Mouse (Mus musculus) spleen, postnatal 36 days (tissue): ENCODE measurements around the gene Btbd35f18.
"Not testable (repeated sequence)": the region's sequence is repeated elsewhere in the genome, so short reads cannot be mapped to it uniquely, and the experiment has no call there.

Experiments used
- DNase-seq, 2 experiments: peaks; one replicate each; pipeline ENCODE4 v3.0.0; 2022; ENCODE audit warnings: low spot score in 2 of 2, mixed read lengths in 1 of 2

Btbd35f18 gene

DNA sequence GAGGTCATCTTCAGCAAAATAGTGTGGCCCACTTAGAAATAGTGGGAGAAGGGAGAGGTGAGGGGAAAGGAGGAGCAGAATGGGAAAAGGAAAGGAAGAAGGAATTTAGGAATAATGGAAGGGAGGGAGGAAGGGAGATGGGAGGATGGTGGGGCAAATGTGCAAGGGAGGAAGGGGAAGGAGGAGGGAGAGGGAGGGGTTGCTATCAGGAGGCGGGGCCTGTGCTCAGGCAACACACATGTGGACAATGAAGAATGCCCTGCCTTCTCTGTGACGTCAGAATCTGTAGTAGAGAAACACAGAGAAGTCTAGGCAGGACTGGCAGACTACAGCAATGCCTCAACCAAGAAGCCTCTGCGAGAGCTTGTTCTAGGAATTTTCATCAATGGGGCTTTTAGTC, at the start of gene Btbd35f18:
Btbd35f18 (plus strand) TSS at position 301 of the 400 bp plus-strand sequence.
- DNase-seq = not testable (repeated sequence)
